Mouse (Mus musculus) spleen, adult 18-20 months (tissue): ENCODE results near the gene Dph1.
A peak's percentile ranks its signal among the peaks of the same experiment; 100 is the strongest.

Experiments
- DNase-seq, 2 experiments: peaks; one replicate each; pipeline ENCODE4 v3.0.0; 2022; ENCODE audit warnings: mixed read lengths in 2 of 2

Dph1 gene

GRCm38 (mm10) chr11:75172151-75173094 lies 18.6 kb downstream of the Dph1 start:
- DNase-seq: no peak

GRCm38 (mm10) chr11:75171186-75171865 lies 19.7 kb downstream of the Dph1 start:
- DNase-seq: no peak

GRCm38 (mm10) chr11:75170136-75170751 lies 20.8 kb downstream of the Dph1 start:
- DNase-seq: peak; percentile 75 to 93

GRCm38 (mm10) chr11:75169405-75170080 lies 21.5 kb downstream of the Dph1 start, which contains the start of gene Hic1:
Hic1 (minus strand) TSS chr11:75169519.
- no peak for DNase-seq

GRCm38 (mm10) chr11:75168590-75169361 lies 22.3 kb downstream of the Dph1 start:
- DNase-seq: peak; percentile 69 to 85

- no peak for DNase-seq
Measured at GRCm38 (mm10) chr11:75167643-75168589, 23.1 kb downstream of the Dph1 start.

GRCm38 (mm10) chr11:75166861-75167642 lies 24.0 kb downstream of the Dph1 start:
- DNase-seq: no peak

GRCm38 (mm10) chr11:75166193-75166842 lies 24.7 kb downstream of the Dph1 start:
- no peak for DNase-seq

GRCm38 (mm10) chr11:75165441-75166192 lies 25.4 kb downstream of the Dph1 start:
- peak; percentile 68 to 81 for DNase-seq

- DNase-seq: no peak
Measured at GRCm38 (mm10) chr11:75164750-75165149, 26.3 kb downstream of the Dph1 start.

GRCm38 (mm10) chr11:75164051-75164450 lies 27.0 kb downstream of the Dph1 start:
- DNase-seq: no peak

- DNase-seq: no peak
Measured at GRCm38 (mm10) chr11:75163379-75163778, 27.7 kb downstream of the Dph1 start.

- DNase-seq: no peak
Measured at GRCm38 (mm10) chr11:75162591-75163080, 28.4 kb downstream of the Dph1 start.

- DNase-seq: no peak
Measured at GRCm38 (mm10) chr11:75161417-75162008, 29.5 kb downstream of the Dph1 start.

- no peak for DNase-seq
Measured at GRCm38 (mm10) chr11:75160954-75161353, 30.1 kb downstream of the Dph1 start.

GRCm38 (mm10) chr11:75159564-75159963 lies 31.5 kb downstream of the Dph1 start:
- peak in 1 of 2 experiments; percentile 40 for DNase-seq

GRCm38 (mm10) chr11:75158432-75158831 lies 32.6 kb downstream of the Dph1 start:
- no peak for DNase-seq

- no peak for DNase-seq
Measured at GRCm38 (mm10) chr11:75157901-75158300, 33.1 kb downstream of the Dph1 start.
